Mouse (Mus musculus): Measurements from ENCODE around the gene Tcf7l2.

DNA sequence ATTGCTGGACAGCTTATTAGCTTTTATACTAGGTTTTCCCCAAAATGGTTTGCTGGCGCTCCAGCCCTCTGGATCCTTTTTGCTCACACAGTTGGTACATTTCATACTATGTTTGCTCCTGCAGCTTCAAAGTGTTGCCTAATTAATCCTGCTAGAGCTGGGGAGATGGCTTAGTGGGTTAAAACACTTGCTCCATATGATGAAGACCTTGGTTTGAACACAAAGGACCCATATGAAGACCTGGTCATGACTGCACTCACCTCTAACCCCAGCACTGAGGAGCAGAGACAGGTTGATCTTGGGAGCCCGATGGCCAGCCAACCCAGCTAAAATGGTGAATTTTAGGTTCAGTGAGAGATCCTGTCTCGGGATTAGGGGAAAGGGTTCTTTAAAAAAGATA lies 195.4 kb downstream of the Tcf7l2 start:
- TF ChIP-seq CTCF (conservative IDR thresholded peaks at IDR 0.05; ENCODE audit: insufficient read depth, insufficient read length, low read depth, low read length), result no peak
- TF ChIP-seq POLR2A (IDR thresholded peaks at IDR 0.05; ENCODE audit: low read depth, low read length), result no peak

Data from kidney, adult 2 months (tissue).